Mouse (Mus musculus): ENCODE data around the gene Tyw1.

- TF ChIP-seq CTCF (IDR thresholded peaks at IDR 0.05; ENCODE audit: low read depth, low read length), result no peak
- TF ChIP-seq POLR2A (IDR thresholded peaks at IDR 0.05; ENCODE audit: insufficient read depth, low read length), result no peak
Measured at GRCm38 (mm10) chr5:130221760-130222145, 33.7 kb upstream of the Tyw1 start.
